Mouse (Mus musculus): ENCODE results near the gene Zfyve28.

GRCm38 (mm10) chr5:34252307-34252966, 35.8 kb downstream of the Zfyve28 start:
- TF ChIP-seq CTCF (IDR thresholded peaks at IDR 0.05) (no peak), EP300 (IDR thresholded peaks at IDR 0.05) (no peak)

Measured in lung, postnatal 0 days (tissue).